Mouse (Mus musculus): Measurements from ENCODE around the gene C1qc. TPM values are rescaled to one million over a fixed set of nuclear protein-coding genes. Genes with fewer than 3 reads are reported as not detected.

The C1qc gene
- total RNA-seq, 2 experiments from 2014 or later, result 41.0 to 50.7 TPM

- no peak for DNase-seq (ENCODE audit: low spot score in 2 of 2)
These were observed 3.6 kb upstream of the C1qc start for GRCm38 (mm10) chr4:136896461-136896860.

DNA sequence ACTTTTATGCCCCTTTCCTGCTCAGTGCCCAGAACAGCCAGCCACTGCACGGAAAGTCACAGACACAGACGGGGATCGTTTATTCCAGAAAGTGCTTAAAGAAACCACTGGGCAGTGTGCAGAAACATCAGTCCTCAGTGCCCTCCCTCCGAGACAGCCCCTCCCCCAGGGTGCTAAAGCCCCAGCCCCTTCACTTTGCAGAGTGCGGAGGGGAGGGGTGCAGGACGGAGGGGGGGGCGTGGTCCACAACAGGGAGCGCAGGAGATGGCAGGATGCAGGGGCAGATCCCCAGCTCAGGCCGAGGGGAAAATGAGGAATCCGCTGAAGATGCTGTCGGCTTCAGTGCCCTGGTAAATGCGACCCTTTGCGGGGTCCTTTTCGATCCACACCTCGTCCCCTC, 3.0 kb upstream of the C1qc start:
- no peak for DNase-seq (ENCODE audit: low spot score in 2 of 2)

GRCm38 (mm10) chr4:136894821-136895220, 2.0 kb upstream of the C1qc start:
- no peak for DNase-seq (ENCODE audit: low spot score in 2 of 2)

GRCm38 (mm10) chr4:136893691-136894543, 1.1 kb upstream of the C1qc start:
- DNase-seq (ENCODE audit: low spot score in 2 of 2), result peak in 1 of 2 experiments; percentile 72

DNA sequence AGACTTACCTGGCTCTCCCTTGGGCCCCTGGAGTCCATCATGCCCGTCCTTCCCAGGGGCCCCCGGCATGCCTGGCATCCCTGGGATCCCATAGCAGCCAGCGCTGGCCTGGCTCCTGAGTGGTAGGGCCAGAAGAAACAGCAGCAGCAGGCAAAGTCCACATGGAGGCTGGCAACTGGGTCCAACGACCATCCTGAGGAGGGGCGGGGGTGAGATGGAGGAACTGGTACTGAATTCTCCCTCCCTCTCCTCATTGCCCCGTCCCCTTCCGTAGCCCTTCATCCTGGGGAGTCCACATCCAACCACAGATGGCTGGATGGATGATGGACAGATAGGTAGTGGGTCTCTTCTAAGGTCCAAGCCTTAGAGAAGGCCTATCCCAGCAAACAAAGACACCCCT, 494 bp downstream of the C1qc start:
- DNase-seq (ENCODE audit: low spot score in 2 of 2), result no peak

- no peak for DNase-seq (ENCODE audit: low spot score in 2 of 2)
These were observed 1.8 kb downstream of the C1qc start for GRCm38 (mm10) chr4:136891115-136891514.

DNA sequence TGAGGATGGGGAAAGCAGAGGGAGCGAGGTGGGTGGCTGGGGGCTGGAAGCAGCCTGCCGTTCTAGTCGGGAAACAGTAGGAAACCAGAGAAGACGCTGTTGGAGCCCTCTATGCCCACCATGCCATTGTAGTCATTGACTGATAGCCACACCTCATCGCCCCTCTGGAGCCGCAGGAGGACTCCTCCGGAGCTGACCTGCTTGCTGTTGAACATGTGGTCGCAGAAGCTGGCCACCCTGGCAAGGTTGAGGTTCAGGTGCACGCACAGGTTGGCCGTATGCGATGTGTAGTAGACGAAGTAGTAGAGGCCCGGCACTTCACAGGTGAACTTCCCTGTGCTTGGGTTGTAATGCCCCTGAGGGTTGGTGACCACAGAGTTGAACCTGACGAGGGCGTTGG, 2.9 kb downstream of the C1qc start:
- DNase-seq (ENCODE audit: low spot score in 2 of 2), result no peak

GRCm38 (mm10) chr4:136887714-136888113, 5.2 kb downstream of the C1qc start:
- DNase-seq (ENCODE audit: low spot score in 2 of 2), result no peak

DNA sequence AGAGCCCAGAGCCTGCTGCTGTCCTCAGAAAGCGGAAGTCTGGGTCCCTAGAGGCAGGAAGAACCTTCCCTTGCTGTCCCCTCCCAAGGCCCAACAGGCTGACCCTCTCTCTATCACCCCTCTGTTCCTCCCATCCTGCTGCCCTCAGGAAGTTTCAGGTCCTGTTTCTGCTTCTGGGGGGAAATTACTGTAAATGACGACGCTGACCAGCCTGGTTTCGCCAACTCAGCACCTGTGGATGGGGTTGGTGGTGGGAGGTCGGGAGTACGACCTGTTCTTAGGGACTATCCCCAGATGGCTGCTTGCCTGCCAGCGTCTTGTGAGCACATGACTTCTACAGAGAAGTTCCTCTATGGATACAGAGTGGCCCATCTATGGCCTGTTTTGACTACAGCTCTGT, 6.8 kb downstream of the C1qc start, which contains the start of gene C1qb:
C1qb (minus strand) TSS at position 87 of the 400 bp plus-strand sequence.
- DNase-seq (ENCODE audit: low spot score in 2 of 2), result no peak

DNA sequence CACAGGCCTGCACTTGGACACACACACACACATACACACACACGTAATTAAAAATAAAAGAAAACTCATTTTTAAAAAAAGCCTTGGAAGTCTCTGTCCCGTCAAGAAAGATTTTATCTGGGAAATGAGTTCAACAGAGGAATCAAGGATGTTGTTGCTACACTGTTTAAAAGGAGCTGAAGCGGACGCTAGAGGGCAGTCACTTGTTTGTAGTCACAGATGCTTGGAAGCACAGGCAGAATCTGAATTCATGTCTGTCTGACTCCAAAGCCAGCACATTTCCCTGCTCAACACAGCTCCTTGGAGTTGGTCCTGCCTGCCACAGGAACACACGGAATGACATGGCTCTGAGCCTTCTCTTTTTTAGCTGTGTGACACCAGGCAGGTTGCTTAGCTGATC, 14.3 kb downstream of the C1qc start:
- DNase-seq (ENCODE audit: low spot score in 2 of 2), result peak in 1 of 2 experiments; percentile 61

DNA sequence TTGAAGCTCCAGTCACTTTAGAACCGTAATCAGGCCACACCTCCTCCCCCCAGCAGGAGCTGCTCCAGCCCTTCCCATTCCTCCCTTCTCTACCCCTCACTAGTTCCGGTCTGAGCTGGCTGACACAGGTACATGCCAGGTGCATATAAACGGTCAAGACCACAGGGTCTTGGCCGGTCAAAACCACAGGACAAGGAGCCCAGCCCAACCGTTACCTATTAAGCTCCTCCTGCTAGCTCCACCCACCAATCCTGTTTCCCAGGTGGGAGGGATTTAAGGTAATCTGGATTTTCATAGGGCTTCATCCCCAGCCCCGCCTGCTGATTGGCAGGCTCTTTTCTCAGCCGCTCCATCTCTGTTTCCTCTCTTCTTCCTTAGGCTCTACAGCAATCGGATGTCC, 14.7 kb downstream of the C1qc start:
- no peak for DNase-seq (ENCODE audit: low spot score in 2 of 2)

GRCm38 (mm10) chr4:136876971-136877370, 15.9 kb downstream of the C1qc start:
- peak in 1 of 2 experiments; percentile 44 for DNase-seq (ENCODE audit: low spot score in 2 of 2)

- no peak for DNase-seq (ENCODE audit: low spot score in 2 of 2)
These were observed 17.9 kb downstream of the C1qc start for GRCm38 (mm10) chr4:136875012-136875411.

- DNase-seq (ENCODE audit: low spot score in 2 of 2), result no peak
These were observed 24.5 kb downstream of the C1qc start for GRCm38 (mm10) chr4:136868371-136868770.

DNA sequence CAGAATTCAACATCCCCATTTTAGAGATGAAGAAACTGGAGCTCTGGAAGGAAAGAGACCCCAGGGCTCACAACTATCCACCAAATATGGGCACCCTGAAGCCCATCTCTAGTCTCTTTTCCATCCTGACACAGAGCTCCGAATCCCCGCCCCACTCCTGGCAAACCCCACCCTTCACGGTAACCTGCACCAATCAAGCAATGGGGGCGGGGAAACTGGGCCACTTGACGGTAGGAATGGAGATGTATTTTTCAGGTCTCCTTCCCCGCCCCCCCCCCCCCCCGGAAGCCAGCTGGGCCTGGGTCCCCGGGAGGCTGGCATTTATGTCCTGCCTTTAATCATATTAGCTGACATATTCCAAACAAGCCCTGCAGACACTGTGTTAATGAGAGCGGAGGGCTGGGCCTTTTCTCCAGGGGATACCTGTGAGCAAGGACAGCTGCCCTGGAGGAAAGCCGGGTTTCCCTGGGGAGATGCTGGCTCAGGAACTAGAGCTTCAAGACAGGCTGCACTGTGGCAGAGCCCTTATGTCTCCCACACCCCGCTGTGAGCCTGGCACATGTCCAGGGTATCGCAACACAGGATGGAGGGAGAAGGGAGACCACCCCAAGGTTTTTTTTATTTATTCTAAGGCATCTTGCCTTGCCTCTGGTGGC, 25.0 kb downstream of the C1qc start:
- DNase-seq (ENCODE audit: low spot score in 2 of 2), result no peak

DNA sequence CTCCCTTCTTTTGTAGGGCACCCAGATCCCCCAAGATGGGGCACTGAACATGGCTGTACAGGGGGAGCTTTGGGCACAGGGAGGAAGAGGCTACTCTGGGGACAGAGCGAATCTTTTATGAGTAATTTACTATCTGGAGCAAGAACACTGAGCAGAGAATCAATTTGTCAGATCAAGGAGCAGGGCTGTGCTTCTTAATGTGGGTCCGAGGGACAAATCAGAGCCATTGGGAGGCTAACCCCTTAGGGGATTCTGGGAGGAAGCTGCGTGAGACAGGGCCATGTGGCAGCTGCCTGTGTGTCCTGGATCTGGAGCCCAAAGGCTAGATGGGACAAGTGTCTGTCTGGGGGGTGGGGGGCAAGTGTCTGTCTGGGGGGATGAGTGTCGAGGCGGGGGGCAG, 27.3 kb downstream of the C1qc start:
- no peak for DNase-seq (ENCODE audit: low spot score in 2 of 2)

GRCm38 (mm10) chr4:136864751-136865470, 28.0 kb downstream of the C1qc start:
- DNase-seq (ENCODE audit: low spot score in 2 of 2), result no peak

DNA sequence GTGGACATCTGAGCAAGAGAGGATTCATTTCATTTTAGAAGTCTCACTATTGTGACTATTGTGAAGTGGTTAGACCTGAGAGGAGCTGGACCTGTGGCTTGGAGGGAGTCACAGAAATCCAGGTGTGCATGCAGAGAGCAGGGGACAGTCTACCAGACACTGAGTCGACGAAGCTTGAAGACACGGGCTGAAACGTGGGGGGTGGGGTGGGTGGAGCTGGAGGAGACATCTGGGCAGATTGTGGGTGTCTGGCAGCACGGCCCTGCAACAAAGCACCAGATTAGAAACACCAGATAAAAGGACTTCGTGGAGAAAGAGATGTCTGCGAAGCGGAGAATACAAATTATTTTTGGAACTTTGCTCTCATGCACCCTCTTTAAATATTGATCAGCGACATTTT, 29.3 kb downstream of the C1qc start:
- DNase-seq (ENCODE audit: low spot score in 2 of 2), result no peak

DNA sequence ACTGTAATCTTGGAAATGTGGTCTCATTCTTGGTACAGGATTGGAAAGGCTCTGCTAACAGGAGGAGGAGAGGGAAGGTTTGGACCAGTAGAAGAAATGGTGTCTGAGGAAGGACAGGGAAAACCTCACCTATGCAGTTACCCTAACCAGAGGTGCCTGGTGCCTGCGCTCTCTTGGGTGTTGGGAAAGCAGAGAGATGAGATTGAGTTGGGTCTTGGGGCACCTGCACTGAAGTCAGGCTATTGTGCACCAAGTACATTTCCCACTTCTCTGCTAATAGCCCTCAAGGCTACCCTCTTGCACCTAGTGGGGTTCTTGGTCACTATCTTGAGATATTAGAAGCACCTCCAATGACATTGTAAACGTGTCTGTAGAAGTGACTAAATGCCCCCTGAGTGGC, 30.5 kb downstream of the C1qc start:
- DNase-seq (ENCODE audit: low spot score in 2 of 2), result no peak

GRCm38 (mm10) chr4:136861806-136862205, 31.1 kb downstream of the C1qc start:
- DNase-seq (ENCODE audit: low spot score in 2 of 2), result no peak

DNA sequence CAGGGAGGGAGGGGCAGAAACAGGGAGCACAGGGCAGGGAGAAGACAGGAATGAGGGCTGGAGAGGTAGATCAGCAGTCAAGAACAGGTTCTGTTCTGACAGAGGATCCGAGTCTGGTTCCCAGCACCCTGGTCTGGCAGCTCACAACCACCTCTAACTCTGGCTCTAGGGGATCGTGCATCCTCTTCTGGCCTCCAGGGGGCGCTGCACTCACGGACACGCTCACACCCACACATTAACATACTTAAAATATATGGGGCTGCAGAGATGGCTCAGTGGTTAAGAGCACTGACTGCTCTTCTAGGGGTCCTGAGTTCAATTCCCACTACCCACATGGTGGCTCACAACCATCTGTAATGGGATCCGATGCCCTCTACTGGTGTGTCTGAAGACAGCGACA, 32.8 kb downstream of the C1qc start:
- DNase-seq (ENCODE audit: low spot score in 2 of 2), result no peak

DNA sequence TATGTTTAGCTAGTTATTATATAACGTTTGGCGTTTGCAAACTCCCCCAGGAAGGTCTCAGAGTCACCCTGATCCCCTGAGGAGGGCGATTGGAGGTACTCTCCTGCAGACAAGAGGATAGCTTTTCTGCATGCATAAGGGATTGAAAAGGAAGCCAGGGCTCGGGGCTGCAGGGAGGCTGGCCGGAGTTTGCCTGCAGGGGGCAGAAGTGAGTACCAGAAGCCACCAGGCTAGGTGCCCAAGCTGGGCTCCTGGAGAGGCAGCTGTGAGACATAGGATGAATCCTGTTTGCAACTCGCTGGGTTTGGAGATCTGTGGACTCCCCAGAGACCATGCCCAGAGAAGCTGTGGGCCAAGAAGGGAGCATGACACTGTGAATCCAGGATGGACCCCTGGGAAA, 37.8 kb downstream of the C1qc start:
- peak in 1 of 2 experiments; percentile 43 for DNase-seq (ENCODE audit: low spot score in 2 of 2)
